Mouse (Mus musculus): ENCODE data around the gene Crip1.

- TF ChIP-seq CTCF (IDR thresholded peaks at IDR 0.05; ENCODE audit: borderline replicate concordance, insufficient read depth, low read depth, low read length) (no peak), POLR2A (IDR thresholded peaks at IDR 0.05; ENCODE audit: borderline replicate concordance, insufficient read depth, low read length) (no peak)
Observed at GRCm38 (mm10) chr12:113136492-113137020, 9.6 kb upstream of the Crip1 start.
